Mouse (Mus musculus): ENCODE measurements around the gene Zbtb22. TPM values are rescaled to one million over a fixed set of nuclear protein-coding genes. Genes with fewer than 3 reads are reported as not detected.

Zbtb22 gene
- polyA plus RNA-seq, 2 experiments from 2014 or later: 4.1 to 4.7 TPM

Other genes starting within 250 kb of the Zbtb22 start
- 100 to 1,000 TPM; 338 to 341 TPM for gene Hnrnpm, start 229.0 kb upstream of the Zbtb22 start, polyA plus RNA-seq (2017; shearing (Covaris generic))
- 10 to 100 TPM; 27.2 to 33.5 TPM for gene March2, start 197.2 kb upstream of the Zbtb22 start, polyA plus RNA-seq (2017; shearing (Covaris generic))
- gene Rab11b, start 155.4 kb upstream of the Zbtb22 start, polyA plus RNA-seq (2017; shearing (Covaris generic)): 100 to 1,000 TPM; 227 to 308 TPM
- gene Angptl4, start 134.1 kb upstream of the Zbtb22 start, polyA plus RNA-seq (2017; shearing (Covaris generic)): 1 to 10 TPM; 3.7 to 4.8 TPM
- gene Kank3, start 105.4 kb upstream of the Zbtb22 start, polyA plus RNA-seq (2017; shearing (Covaris generic)): 1 to 10 TPM; 1.9 to 3.3 TPM
- 1,000 to 10,000 TPM; 1,524 to 2,342 TPM for gene Rps28, start 91.3 kb upstream of the Zbtb22 start, polyA plus RNA-seq (2017; shearing (Covaris generic))
- gene Ndufa7, start 91.3 kb upstream of the Zbtb22 start, polyA plus RNA-seq (2017; shearing (Covaris generic)): 100 to 1,000 TPM; 389 to 432 TPM
- 10 to 100 TPM; 11.4 to 15.9 TPM for gene Cd320, start 72.8 kb upstream of the Zbtb22 start, polyA plus RNA-seq (2017; shearing (Covaris generic))
- gene Gm7029, start 42.1 kb upstream of the Zbtb22 start, polyA plus RNA-seq (2017; shearing (Covaris generic)): not detected
- 1 to 10 TPM; 1.5 to 2.5 TPM for gene Kifc1, start 25.2 kb upstream of the Zbtb22 start, polyA plus RNA-seq (2017; shearing (Covaris generic))
- gene Platr17, start 10.8 kb upstream of the Zbtb22 start, polyA plus RNA-seq (2017; shearing (Covaris generic)): 10 to 100 TPM in 1 of 2 experiments, 1 to 10 TPM in 1; 6.5 to 15.4 TPM
- 100 to 1,000 TPM in 1 of 2 experiments, 10 to 100 TPM in 1; 97.4 to 149 TPM for gene Daxx, start 6.5 kb upstream of the Zbtb22 start, polyA plus RNA-seq (2017; shearing (Covaris generic))
- 100 to 1,000 TPM; 299 to 436 TPM for gene Tapbp, start within 50 bp of the Zbtb22 start, polyA plus RNA-seq (2017; shearing (Covaris generic))
- gene Rgl2, start 13.6 kb downstream of the Zbtb22 start, polyA plus RNA-seq (2017; shearing (Covaris generic)): 10 to 100 TPM; 26.5 to 34.3 TPM
- gene Pfdn6, start 24.4 kb downstream of the Zbtb22 start, polyA plus RNA-seq (2017; shearing (Covaris generic)): 100 to 1,000 TPM; 113 to 146 TPM
- 10 to 100 TPM; 11.8 to 16.6 TPM for gene Wdr46, start 24.8 kb downstream of the Zbtb22 start, polyA plus RNA-seq (2017; shearing (Covaris generic))
- gene B3galt4, start 35.6 kb downstream of the Zbtb22 start, polyA plus RNA-seq (2017; shearing (Covaris generic)): 10 to 100 TPM; 18.7 to 19.0 TPM
- gene Vps52, start 39.9 kb downstream of the Zbtb22 start, polyA plus RNA-seq (2017; shearing (Covaris generic)): 10 to 100 TPM; 25.1 to 28.2 TPM
- gene Rps18, start 40.1 kb downstream of the Zbtb22 start, polyA plus RNA-seq (2017; shearing (Covaris generic)): 1,000 to 10,000 TPM; 6,680 to 7,218 TPM
- gene H2-K1, start 84.4 kb downstream of the Zbtb22 start, polyA plus RNA-seq (2017; shearing (Covaris generic)): 1,000 to 10,000 TPM; 4,668 to 6,585 TPM
- gene Ring1, start 108.8 kb downstream of the Zbtb22 start, polyA plus RNA-seq (2017; shearing (Covaris generic)): 1 to 10 TPM; 2.2 to 3.4 TPM
- 10 to 100 TPM; 29.3 to 35.2 TPM for gene H2-Ke6, start 112.2 kb downstream of the Zbtb22 start, polyA plus RNA-seq (2017; shearing (Covaris generic))
- 10 to 100 TPM; 34.6 to 49.4 TPM for gene Slc39a7, start 115.8 kb downstream of the Zbtb22 start, polyA plus RNA-seq (2017; shearing (Covaris generic))
- gene Rxrb, start 115.9 kb downstream of the Zbtb22 start, polyA plus RNA-seq (2017; shearing (Covaris generic)): 1 to 10 TPM; 7.2 to 9.0 TPM
- under 1 TPM; 0.07 to 0.20 TPM for gene Col11a2, start 123.5 kb downstream of the Zbtb22 start, polyA plus RNA-seq (2017; shearing (Covaris generic))
- 10 to 100 TPM; 42.9 to 45.4 TPM for gene H2-Oa, start 176.4 kb downstream of the Zbtb22 start, polyA plus RNA-seq (2017; shearing (Covaris generic))
- 100 to 1,000 TPM; 152 to 211 TPM for gene H2-DMa, start 203.6 kb downstream of the Zbtb22 start, polyA plus RNA-seq (2017; shearing (Covaris generic))
- gene Brd2, start 206.7 kb downstream of the Zbtb22 start, polyA plus RNA-seq (2017; shearing (Covaris generic)): 100 to 1,000 TPM in 1 of 2 experiments, 10 to 100 TPM in 1; 99.8 to 116 TPM
- gene H2-DMb2, start 227.4 kb downstream of the Zbtb22 start, polyA plus RNA-seq (2017; shearing (Covaris generic)): 10 to 100 TPM in 1 of 2 experiments, 1 to 10 TPM in 1; 4.8 to 19.7 TPM
- 1 to 10 TPM; 1.9 to 3.7 TPM for gene H2-DMb1, start 237.2 kb downstream of the Zbtb22 start, polyA plus RNA-seq (2017; shearing (Covaris generic))

Data from activated CD4-positive, CD25-positive, alpha-beta regulatory T cell, adult 4 months (primary cell).